Mouse (Mus musculus): ENCODE results near the gene Lypd6b. TPM values are rescaled to one million over a fixed set of nuclear protein-coding genes. Genes with fewer than 3 reads are reported as not detected.

Lypd6b gene
- polyA plus RNA-seq, 1 experiment from 2014 or later = 11.7 TPM

- Histone ChIP-seq H3K27me3 (ENCODE audit: insufficient read depth, low read length) (no peaks in the 10 kb centered on the region), H3K9ac (replicated peaks; ENCODE audit: low read length) (no peak overlapping the region), H3K36me3 (ENCODE audit: insufficient read depth, low read length) (no peaks in the 10 kb centered on the region), H3K4me2 (replicated peaks; ENCODE audit: low read depth, low read length) (peak overlapping the region; percentile 27), H3K9me3 (ENCODE audit: low read length) (no peaks in the 10 kb centered on the region), H3K27ac (ENCODE audit: low read length) (peak overlapping the region; percentile 50; the same call in 1 of the 2 replicates), H3K4me1 (ENCODE audit: insufficient read depth, low read length) (peaks cover 31% of the 10 kb centered on the region), H3K4me3 (ENCODE audit: low read length) (no peak overlapping the region)
- ATAC-seq (ENCODE audit: low FRiP score, low TSS enrichment) = peak; percentile 53; the same call in 1 of the 2 replicates
- 44% methylated on average over 7 of the region's 7 CpGs for WGBS
Measured at GRCm38 (mm10) chr2:49838611-49839010, 51.1 kb downstream of the Lypd6b start.

GRCm38 (mm10) chr2:49840573-49840972 lies 53.1 kb downstream of the Lypd6b start:
- Histone ChIP-seq H3K36me3 (ENCODE audit: insufficient read depth, low read length) (no peaks in the 10 kb centered on the region), H3K4me1 (ENCODE audit: insufficient read depth, low read length) (peaks cover 32% of the 10 kb centered on the region), H3K9ac (replicated peaks; ENCODE audit: low read length) (no peak overlapping the region), H3K9me3 (ENCODE audit: low read length) (no peaks in the 10 kb centered on the region), H3K27ac (ENCODE audit: low read length) (no peak overlapping the region), H3K27me3 (ENCODE audit: insufficient read depth, low read length) (no peaks in the 10 kb centered on the region), H3K4me3 (ENCODE audit: low read length) (no peak overlapping the region), H3K4me2 (replicated peaks; ENCODE audit: low read depth, low read length) (no peak overlapping the region)
- WGBS = 34% methylated on average over 6 of the region's 6 CpGs
- peak; percentile 77; the same call in 1 of the 2 replicates for ATAC-seq (ENCODE audit: low FRiP score, low TSS enrichment)

GRCm38 (mm10) chr2:49841089-49841488 lies 53.6 kb downstream of the Lypd6b start:
- no peak for ATAC-seq (ENCODE audit: low FRiP score, low TSS enrichment)
- no peaks in the 10 kb centered on the region for H3K36me3 ChIP-seq (ENCODE audit: insufficient read depth, low read length)
- H3K27me3 ChIP-seq (ENCODE audit: insufficient read depth, low read length) = no peaks in the 10 kb centered on the region
- H3K4me2 ChIP-seq (replicated peaks; ENCODE audit: low read depth, low read length) = no peak overlapping the region
- WGBS = 93% methylated on average over 5 of the region's 5 CpGs
- no peak overlapping the region for H3K9ac ChIP-seq (replicated peaks; ENCODE audit: low read length)
- peaks cover 33% of the 10 kb centered on the region for H3K4me1 ChIP-seq (ENCODE audit: insufficient read depth, low read length)
- no peak overlapping the region for H3K4me3 ChIP-seq (ENCODE audit: low read length)
- H3K9me3 ChIP-seq (ENCODE audit: low read length) = no peaks in the 10 kb centered on the region
- no peak overlapping the region for H3K27ac ChIP-seq (ENCODE audit: low read length)

- Histone ChIP-seq H3K27me3 (ENCODE audit: insufficient read depth, low read length) (no peaks in the 10 kb centered on the region), H3K27ac (ENCODE audit: low read length) (no peak overlapping the region), H3K36me3 (ENCODE audit: insufficient read depth, low read length) (no peaks in the 10 kb centered on the region), H3K9me3 (ENCODE audit: low read length) (no peaks in the 10 kb centered on the region), H3K9ac (replicated peaks; ENCODE audit: low read length) (no peak overlapping the region), H3K4me1 (ENCODE audit: insufficient read depth, low read length) (peaks cover 19% of the 10 kb centered on the region), H3K4me3 (ENCODE audit: low read length) (no peak overlapping the region), H3K4me2 (replicated peaks; ENCODE audit: low read depth, low read length) (no peak overlapping the region)
- 62% methylated on average over 7 of the region's 7 CpGs for WGBS
- ATAC-seq (ENCODE audit: low FRiP score, low TSS enrichment) = no peak
Measured at GRCm38 (mm10) chr2:49845104-49845503, 57.6 kb downstream of the Lypd6b start.

GRCm38 (mm10) chr2:49846097-49846496 lies 58.6 kb downstream of the Lypd6b start:
- Histone ChIP-seq H3K4me2 (replicated peaks; ENCODE audit: low read depth, low read length) (no peak overlapping the region), H3K4me3 (ENCODE audit: low read length) (no peak overlapping the region), H3K9ac (replicated peaks; ENCODE audit: low read length) (no peak overlapping the region), H3K36me3 (ENCODE audit: insufficient read depth, low read length) (no peaks in the 10 kb centered on the region), H3K27me3 (ENCODE audit: insufficient read depth, low read length) (no peaks in the 10 kb centered on the region), H3K4me1 (ENCODE audit: insufficient read depth, low read length) (peaks cover 14% of the 10 kb centered on the region; the same call in 1 of the 2 replicates), H3K9me3 (ENCODE audit: low read length) (no peaks in the 10 kb centered on the region), H3K27ac (ENCODE audit: low read length) (no peak overlapping the region)
- WGBS = 54% methylated on average over 3 of the region's 3 CpGs
- ATAC-seq (ENCODE audit: low FRiP score, low TSS enrichment) = no peak

- Histone ChIP-seq H3K36me3 (ENCODE audit: insufficient read depth, low read length) (no peaks in the 10 kb centered on the region), H3K27ac (ENCODE audit: low read length) (no peak overlapping the region), H3K4me1 (ENCODE audit: insufficient read depth, low read length) (peaks cover 13% of the 10 kb centered on the region; the same call in 1 of the 2 replicates), H3K4me2 (replicated peaks; ENCODE audit: low read depth, low read length) (no peak overlapping the region), H3K9ac (replicated peaks; ENCODE audit: low read length) (no peak overlapping the region), H3K9me3 (ENCODE audit: low read length) (no peaks in the 10 kb centered on the region), H3K27me3 (ENCODE audit: insufficient read depth, low read length) (no peaks in the 10 kb centered on the region), H3K4me3 (ENCODE audit: low read length) (no peak overlapping the region)
- ATAC-seq (ENCODE audit: low FRiP score, low TSS enrichment) = no peak
- 92% methylated on average over 3 of the region's 3 CpGs for WGBS
Measured at GRCm38 (mm10) chr2:49846880-49847279, 59.4 kb downstream of the Lypd6b start.

GRCm38 (mm10) chr2:49847831-49848230 lies 60.3 kb downstream of the Lypd6b start:
- Histone ChIP-seq H3K4me2 (replicated peaks; ENCODE audit: low read depth, low read length) (no peak overlapping the region), H3K9ac (replicated peaks; ENCODE audit: low read length) (no peak overlapping the region), H3K4me3 (ENCODE audit: low read length) (no peak overlapping the region), H3K36me3 (ENCODE audit: insufficient read depth, low read length) (no peaks in the 10 kb centered on the region), H3K4me1 (ENCODE audit: insufficient read depth, low read length) (peaks cover 8% of the 10 kb centered on the region; the same call in 1 of the 2 replicates), H3K27ac (ENCODE audit: low read length) (no peak overlapping the region), H3K27me3 (ENCODE audit: insufficient read depth, low read length) (no peaks in the 10 kb centered on the region), H3K9me3 (ENCODE audit: low read length) (no peaks in the 10 kb centered on the region)
- ATAC-seq (ENCODE audit: low FRiP score, low TSS enrichment) = no peak
- 67% methylated on average over 2 of the region's 2 CpGs for WGBS

- Histone ChIP-seq H3K4me3 (ENCODE audit: low read length) (no peak overlapping the region), H3K27me3 (ENCODE audit: insufficient read depth, low read length) (no peaks in the 10 kb centered on the region), H3K36me3 (ENCODE audit: insufficient read depth, low read length) (no peaks in the 10 kb centered on the region), H3K4me1 (ENCODE audit: insufficient read depth, low read length) (0 out of 2 replicates have a peak, but pooled peaks cover 3% of the 10 kb centered on the region), H3K9me3 (ENCODE audit: low read length) (no peaks in the 10 kb centered on the region), H3K9ac (replicated peaks; ENCODE audit: low read length) (no peak overlapping the region), H3K27ac (ENCODE audit: low read length) (no peak overlapping the region), H3K4me2 (replicated peaks; ENCODE audit: low read depth, low read length) (no peak overlapping the region)
- no peak for ATAC-seq (ENCODE audit: low FRiP score, low TSS enrichment)
- WGBS = 86% methylated on average over 1 of the region's 1 CpGs
Measured at GRCm38 (mm10) chr2:49849771-49850170, 62.3 kb downstream of the Lypd6b start.

GRCm38 (mm10) chr2:49851977-49852376 lies 64.5 kb downstream of the Lypd6b start:
- Histone ChIP-seq H3K4me1 (ENCODE audit: insufficient read depth, low read length) (peaks cover 4% of the 10 kb centered on the region; the same call in 1 of the 2 replicates), H3K36me3 (ENCODE audit: insufficient read depth, low read length) (no peaks in the 10 kb centered on the region), H3K27ac (ENCODE audit: low read length) (no peak overlapping the region), H3K27me3 (ENCODE audit: insufficient read depth, low read length) (no peaks in the 10 kb centered on the region), H3K4me3 (ENCODE audit: low read length) (no peak overlapping the region), H3K4me2 (replicated peaks; ENCODE audit: low read depth, low read length) (no peak overlapping the region), H3K9me3 (ENCODE audit: low read length) (no peaks in the 10 kb centered on the region), H3K9ac (replicated peaks; ENCODE audit: low read length) (no peak overlapping the region)
- ATAC-seq (ENCODE audit: low FRiP score, low TSS enrichment) = no peak

- Histone ChIP-seq H3K9me3 (ENCODE audit: low read length) (no peaks in the 10 kb centered on the region), H3K4me1 (ENCODE audit: insufficient read depth, low read length) (peaks cover 11% of the 10 kb centered on the region), H3K9ac (replicated peaks; ENCODE audit: low read length) (no peak overlapping the region), H3K4me2 (replicated peaks; ENCODE audit: low read depth, low read length) (peak overlapping the region; percentile 30), H3K4me3 (ENCODE audit: low read length) (0 out of 2 replicates have a peak overlapping the region, but pooled peaks have one; percentile 6), H3K36me3 (ENCODE audit: insufficient read depth, low read length) (no peaks in the 10 kb centered on the region), H3K27me3 (ENCODE audit: insufficient read depth, low read length) (no peaks in the 10 kb centered on the region), H3K27ac (ENCODE audit: low read length) (no peak overlapping the region)
- 45% methylated on average over 10 of the region's 10 CpGs for WGBS
- no peak for ATAC-seq (ENCODE audit: low FRiP score, low TSS enrichment)
Measured at GRCm38 (mm10) chr2:49856161-49856564, 68.7 kb downstream of the Lypd6b start.
